Mouse (Mus musculus) heart, embryonic 14.5 days (tissue): ENCODE results near the gene Nelfb. TPM values are rescaled to one million over a fixed set of nuclear protein-coding genes. Genes with fewer than 3 reads are reported as not detected.

Experiments
- ATAC-seq: fragments of 200-750 bp; cut with Nextera tagmentation; 2 replicates; pipeline ENCODE4 v1.8.0; 2017; ENCODE audit warnings: low read depth, moderate TSS enrichment; ENCODE audit not compliant: insufficient number of reproducible peaks, insufficient read depth, low FRiP score
- H3K27ac ChIP-seq, 2 experiments: fragments of 200-500 bp in 1 of 2; fragments of 300-500 bp in 1 of 2; sonication (generic) in 1 of 2; replicated peaks in 1 of 2; 2 replicates each; pipeline ENCODE4 v1.5.1; 2012 to 2014; ENCODE audit warnings: low read depth in 2 of 2, low read length in 2 of 2, control low read depth in 1 of 2, mild to moderate bottlenecking in 1 of 2, mixed read lengths in 1 of 2; ENCODE audit not compliant: control insufficient read depth in 1 of 2, insufficient read depth in 1 of 2
- H3K27me3 ChIP-seq: fragments of 300-500 bp; sonication (generic); 2 replicates; pipeline ENCODE4 v1.6.1; 2014; ENCODE audit warnings: mild to moderate bottlenecking, low read length, control low read depth; ENCODE audit not compliant: control insufficient read depth, insufficient read depth
- H3K36me3 ChIP-seq: fragments of 300-500 bp; sonication (generic); 2 replicates; pipeline ENCODE4 v1.6.1; 2014; ENCODE audit warnings: mild to moderate bottlenecking, control low read depth, low read length, mixed read lengths; ENCODE audit not compliant: control insufficient read depth, insufficient read depth
- H3K4me1 ChIP-seq, 2 experiments: fragments of 200-500 bp in 1 of 2; fragments of 300-500 bp in 1 of 2; sonication (generic) in 1 of 2; 2 replicates each; pipeline ENCODE4 v1.6.1; 2012 to 2014; ENCODE audit warnings: low read length in 2 of 2, control low read depth in 1 of 2, mixed read lengths in 1 of 2; ENCODE audit not compliant: control insufficient read depth in 2 of 2, insufficient read depth in 2 of 2
- H3K4me2 ChIP-seq: fragments of 300-500 bp; sonication (generic); 2 replicates; pipeline ENCODE4 v1.6.1; 2014; ENCODE audit warnings: mild to moderate bottlenecking, low read length
- H3K4me3 ChIP-seq, 2 experiments: fragments of 200-500 bp in 1 of 2; fragments of 300-500 bp in 1 of 2; sonication (generic) in 1 of 2; 2 replicates each; pipeline ENCODE4 v1.5.1; 2012 to 2014; ENCODE audit warnings: low read length in 2 of 2, mild to moderate bottlenecking in 2 of 2, control low read depth in 1 of 2, low read depth in 1 of 2, moderate library complexity in 1 of 2; ENCODE audit not compliant: control insufficient read depth in 1 of 2, insufficient read depth in 1 of 2
- H3K9ac ChIP-seq: fragments of 300-500 bp; sonication (generic); 2 replicates; pipeline ENCODE4 v1.6.1; 2014; ENCODE audit warnings: mild to moderate bottlenecking, low read length
- H3K9me3 ChIP-seq: fragments of 300-500 bp; sonication (generic); 2 replicates; pipeline ENCODE4 v1.6.1; 2016; ENCODE audit warnings: low read length, control low read depth; ENCODE audit not compliant: control insufficient read depth
- whole genome bisulfite sequencing: fragments of 180-500 bp; shearing (Covaris S2); extraction: QIAGEN DNeasy Blood & Tissue Kit; methylation state at CpG from one replicate; pipeline ENCODE4 v1.1.7; 2014; 5-methylcytosine and 5-hydroxymethylcytosine counted together
- polyA plus RNA-seq: library from polyadenylated mRNA; unstranded; fragments of >200 nt; fragmentation: Nextera tagmentation; extraction: Ambion mirVana; gene quantifications from 2 replicates; pipeline ENCODE4 v1.2.1, GENCODE M21; 2014

Nelfb gene
- polyA plus RNA-seq, 1 experiment from 2014 or later: 65.9 TPM

- Histone ChIP-seq H3K9ac (no peak overlapping the region), H3K4me3 (no peak overlapping the region), H3K36me3 (no peaks in the 10 kb centered on the region), H3K4me1 (peaks cover 8 to 18% of the 10 kb centered on the region in 2 experiments), H3K27me3 (peaks cover 27% of the 10 kb centered on the region), H3K9me3 (no peaks in the 10 kb centered on the region), H3K4me2 (no peak overlapping the region), H3K27ac (no peak overlapping the region)
- no peak for ATAC-seq
These were observed 26.8 kb upstream of the Nelfb start for GRCm38 (mm10) chr2:25238106-25238505.

GRCm38 (mm10) chr2:25237522-25237921, 26.2 kb upstream of the Nelfb start:
- ATAC-seq: no peak
- Histone ChIP-seq H3K27ac (no peak overlapping the region), H3K4me1 (peaks cover 8 to 14% of the 10 kb centered on the region in 2 experiments), H3K4me3 (no peak overlapping the region), H3K36me3 (no peaks in the 10 kb centered on the region), H3K9me3 (no peaks in the 10 kb centered on the region), H3K27me3 (peaks cover 21% of the 10 kb centered on the region), H3K4me2 (no peak overlapping the region), H3K9ac (no peak overlapping the region)
- 53% methylated on average over 4 of the region's 4 CpGs for WGBS

GRCm38 (mm10) chr2:25236614-25237013, 25.3 kb upstream of the Nelfb start, which contains the start of gene Rnf224:
Rnf224 (minus strand) TSS chr2:25236787.
- Histone ChIP-seq H3K4me1 (peaks cover 7% of the 10 kb centered on the region in 2 experiments), H3K9me3 (no peaks in the 10 kb centered on the region), H3K27me3 (peaks cover 17% of the 10 kb centered on the region), H3K36me3 (no peaks in the 10 kb centered on the region), H3K27ac (no peak within 1 kb of the TSS), H3K9ac (no peak within 1 kb of the TSS), H3K4me3 (no peak within 1 kb of the TSS), H3K4me2 (no peak within 1 kb of the TSS)
- no peak for ATAC-seq
- 22% methylated on average over 8 of the region's 8 CpGs for WGBS

GRCm38 (mm10) chr2:25234551-25235220, 23.4 kb upstream of the Nelfb start:
- Histone ChIP-seq H3K4me3 (no peak overlapping the region), H3K9me3 (no peaks in the 10 kb centered on the region), H3K4me2 (no peak overlapping the region), H3K27me3 (peaks cover 27% of the 10 kb centered on the region), H3K27ac (no peak overlapping the region), H3K36me3 (no peaks in the 10 kb centered on the region), H3K9ac (no peak overlapping the region), H3K4me1 (no peaks in the 10 kb centered on the region)
- ATAC-seq: no peak
- WGBS: 61% methylated on average over 5 of the region's 5 CpGs

GRCm38 (mm10) chr2:25234050-25234449, 22.8 kb upstream of the Nelfb start, which contains the start of gene Slc34a3:
Slc34a3 (minus strand) TSS chr2:25234364.
- 0 out of 4 replicates have a peak, but pooled peaks cover 0 to under 1% of the 10 kb centered on the region in 2 experiments for H3K4me1 ChIP-seq
- H3K9ac ChIP-seq: no peak within 1 kb of the TSS
- ATAC-seq: no peak
- 76% methylated on average over 3 of the region's 3 CpGs for WGBS
- H3K27me3 ChIP-seq: peaks cover 27% of the 10 kb centered on the region
- no peaks in the 10 kb centered on the region for H3K9me3 ChIP-seq
- H3K4me3 ChIP-seq: no peak within 1 kb of the TSS
- no peak within 1 kb of the TSS for H3K4me2 ChIP-seq
- H3K27ac ChIP-seq: no peak within 1 kb of the TSS
- no peaks in the 10 kb centered on the region for H3K36me3 ChIP-seq

- Histone ChIP-seq H3K9ac (no peak overlapping the region), H3K9me3 (no peaks in the 10 kb centered on the region), H3K36me3 (no peaks in the 10 kb centered on the region), H3K4me2 (no peak overlapping the region), H3K4me1 (peaks cover 3 to 4% of the 10 kb centered on the region in 2 experiments; a peak in 2 of 4 replicates), H3K27ac (no peak overlapping the region), H3K4me3 (no peak overlapping the region), H3K27me3 (peaks cover 27% of the 10 kb centered on the region)
- ATAC-seq: no peak
- WGBS: 73% methylated on average over 4 of the region's 4 CpGs
These were observed 22.1 kb upstream of the Nelfb start for GRCm38 (mm10) chr2:25233421-25233820.

- no peaks in the 10 kb centered on the region for H3K36me3 ChIP-seq
- ATAC-seq: no peak
- peaks cover 3 to 10% of the 10 kb centered on the region in 2 experiments; a peak in 3 of 4 replicates for H3K4me1 ChIP-seq
- no peaks in the 10 kb centered on the region for H3K9me3 ChIP-seq
- H3K9ac ChIP-seq: no peak overlapping the region
- H3K27ac ChIP-seq: no peak overlapping the region
- peaks cover 27% of the 10 kb centered on the region for H3K27me3 ChIP-seq
- no peak overlapping the region for H3K4me2 ChIP-seq
- no peak overlapping the region for H3K4me3 ChIP-seq
- 45% methylated on average over 12 of the region's 12 CpGs for WGBS
These were observed 19.7 kb upstream of the Nelfb start for GRCm38 (mm10) chr2:25231038-25231437.

GRCm38 (mm10) chr2:25230581-25230980, 19.3 kb upstream of the Nelfb start:
- peaks cover 3 to 14% of the 10 kb centered on the region in 2 experiments for H3K4me1 ChIP-seq
- no peak overlapping the region for H3K9ac ChIP-seq
- H3K9me3 ChIP-seq: no peaks in the 10 kb centered on the region
- H3K27me3 ChIP-seq: peaks cover 27% of the 10 kb centered on the region
- 82% methylated on average over 7 of the region's 7 CpGs for whole genome bisulfite sequencing
- no peak overlapping the region for H3K4me3 ChIP-seq
- no peaks in the 10 kb centered on the region for H3K36me3 ChIP-seq
- no peak for ATAC-seq
- H3K4me2 ChIP-seq: no peak overlapping the region
- no peak overlapping the region for H3K27ac ChIP-seq
